Mouse (Mus musculus) activated CD4-positive, CD25-positive, alpha-beta regulatory T cell, adult 4 months (primary cell): ENCODE data around the gene H2-D1. TPM values are rescaled to one million over a fixed set of nuclear protein-coding genes. Genes with fewer than 3 reads are reported as not detected.
"Not testable (repeated sequence)": the region's sequence is repeated elsewhere in the genome, so short reads cannot be mapped to it uniquely, and the experiment has no call there.

Experiments
- ATAC-seq: one replicate; pipeline ENCODE4 v1.8.0; 2017
- polyA plus RNA-seq, 2 experiments: library from polyadenylated mRNA; unstranded; fragments of 100-300 nt; shearing (Covaris generic); gene quantifications; one replicate each; pipeline ENCODE4 v1.2.1; 2017

H2-D1 gene
- polyA plus RNA-seq, result 1,000 to 10,000 TPM; 3,460 to 4,099 TPM

- peak; percentile 83 for ATAC-seq
These were observed at the start of gene H2-D1 for GRCm38 (mm10) chr17:35262664-35263522. Gene H2-D1 (plus strand): TSS chr17:35262730.

DNA sequence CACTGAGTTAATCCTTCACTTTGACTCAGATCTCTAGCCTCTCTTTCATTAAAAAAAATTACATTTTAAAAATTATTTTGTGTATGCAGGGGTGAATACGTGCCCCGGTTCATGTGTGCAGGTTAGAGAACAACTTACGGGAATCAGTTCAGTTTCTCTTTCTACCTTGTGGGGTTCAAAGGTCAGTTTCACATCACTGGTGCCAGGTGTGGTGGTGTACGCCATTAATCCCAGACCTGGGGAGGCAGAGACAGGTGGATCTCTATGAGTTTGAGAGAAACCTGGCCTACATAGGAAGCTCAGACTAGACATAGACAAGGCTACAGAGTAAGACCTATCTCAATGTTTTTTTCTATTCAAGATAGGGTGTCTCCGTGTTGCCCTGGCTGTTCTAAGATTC is 49.5 kb upstream of the H2-D1 start:
- ATAC-seq, result no peak

GRCm38 (mm10) chr17:35218516-35219193 is 43.9 kb upstream of the H2-D1 start:
- ATAC-seq, result peak; percentile 60

GRCm38 (mm10) chr17:35219601-35220041 is 42.9 kb upstream of the H2-D1 start:
- ATAC-seq, result peak; percentile 76

GRCm38 (mm10) chr17:35220156-35220952 is 42.2 kb upstream of the H2-D1 start, which contains the start of gene Gm16181:
Gene Gm16181 (plus strand): TSS chr17:35220834.
- no peak for ATAC-seq

DNA sequence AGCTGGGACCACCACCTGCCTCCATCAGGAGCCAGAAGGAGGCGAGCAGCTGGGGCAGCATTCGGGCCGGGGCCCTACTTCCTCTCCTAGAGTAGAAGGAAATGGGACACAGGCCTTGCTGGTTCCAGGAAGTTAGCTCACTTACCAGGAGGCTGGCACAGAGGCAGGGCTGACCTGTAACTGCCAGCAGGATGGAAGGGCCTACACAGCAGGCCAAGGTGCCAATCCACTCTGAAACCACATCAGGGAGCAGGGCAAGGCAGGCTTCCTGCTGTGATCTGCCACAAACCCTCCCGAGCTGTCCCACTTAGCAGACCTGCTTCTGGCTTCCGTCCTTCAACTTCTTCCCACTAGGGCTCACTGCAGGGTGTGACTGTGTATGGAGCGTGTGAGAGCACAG is 40.2 kb upstream of the H2-D1 start:
- no peak for ATAC-seq

- ATAC-seq, result no peak
These were observed 37.9 kb upstream of the H2-D1 start for GRCm38 (mm10) chr17:35224641-35225040.

DNA sequence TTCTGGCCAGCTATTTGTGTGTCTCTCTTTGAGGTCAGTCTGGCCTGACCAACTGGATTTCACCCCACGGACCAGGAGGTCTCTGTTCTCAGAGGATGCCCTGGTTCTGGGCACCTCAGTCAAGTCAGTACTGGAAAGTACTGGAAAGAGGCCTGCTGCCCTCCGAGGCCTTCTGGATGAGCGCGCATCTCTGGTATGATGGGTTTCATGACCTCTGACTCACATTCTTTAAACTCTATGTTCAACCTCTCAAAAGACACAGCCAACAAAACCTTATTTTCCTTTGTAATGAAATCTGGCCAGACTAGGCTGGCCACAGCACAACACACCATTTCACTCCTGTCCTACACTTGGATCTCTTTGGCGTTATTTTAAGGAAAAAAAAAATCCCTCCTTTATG is 37.1 kb upstream of the H2-D1 start:
- no peak for ATAC-seq

- ATAC-seq, result peak; percentile 21
These were observed 35.9 kb upstream of the H2-D1 start for GRCm38 (mm10) chr17:35226561-35227046.

DNA sequence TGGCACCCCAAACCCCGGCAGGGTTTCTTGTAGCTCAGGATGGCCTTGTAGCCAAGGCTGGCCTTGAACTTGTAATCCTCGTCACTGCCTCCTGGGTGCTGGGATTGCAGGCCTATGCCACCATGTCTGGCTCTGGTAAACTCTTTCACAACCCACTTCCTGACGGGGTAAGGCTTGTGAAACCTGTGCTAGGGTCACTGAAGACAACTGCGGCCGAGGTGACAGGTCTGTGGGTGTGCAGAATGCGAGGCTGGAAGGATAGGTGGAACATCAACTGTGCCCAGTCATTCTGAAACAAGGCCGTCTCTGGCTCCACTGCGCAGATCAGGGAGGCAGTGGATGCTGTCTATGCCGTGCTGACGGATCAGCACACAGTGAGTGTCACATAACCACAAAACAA is 31.5 kb upstream of the H2-D1 start:
- peak; percentile 58 for ATAC-seq

GRCm38 (mm10) chr17:35232043-35232442 is 30.5 kb upstream of the H2-D1 start:
- ATAC-seq, result no peak

DNA sequence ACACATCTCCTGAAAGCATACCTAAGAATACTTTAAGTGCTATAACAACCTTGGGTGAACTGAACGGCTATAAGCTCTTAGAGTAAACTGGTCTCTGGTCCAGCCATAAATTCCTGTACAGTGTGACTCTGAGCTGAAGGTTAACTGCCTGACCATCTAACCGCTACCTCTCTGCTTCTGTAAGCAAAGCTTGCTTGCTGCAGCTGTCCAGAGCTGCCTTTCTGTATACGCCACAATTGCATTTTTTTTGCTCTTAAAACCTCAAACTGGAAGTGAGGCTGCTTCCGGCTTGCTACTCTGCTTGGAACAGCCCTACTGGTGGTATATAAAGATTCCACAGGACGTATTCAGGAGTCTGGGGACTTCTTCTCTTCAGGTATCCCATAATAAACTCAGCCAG is 29.9 kb upstream of the H2-D1 start:
- ATAC-seq, result peak; percentile 18

DNA sequence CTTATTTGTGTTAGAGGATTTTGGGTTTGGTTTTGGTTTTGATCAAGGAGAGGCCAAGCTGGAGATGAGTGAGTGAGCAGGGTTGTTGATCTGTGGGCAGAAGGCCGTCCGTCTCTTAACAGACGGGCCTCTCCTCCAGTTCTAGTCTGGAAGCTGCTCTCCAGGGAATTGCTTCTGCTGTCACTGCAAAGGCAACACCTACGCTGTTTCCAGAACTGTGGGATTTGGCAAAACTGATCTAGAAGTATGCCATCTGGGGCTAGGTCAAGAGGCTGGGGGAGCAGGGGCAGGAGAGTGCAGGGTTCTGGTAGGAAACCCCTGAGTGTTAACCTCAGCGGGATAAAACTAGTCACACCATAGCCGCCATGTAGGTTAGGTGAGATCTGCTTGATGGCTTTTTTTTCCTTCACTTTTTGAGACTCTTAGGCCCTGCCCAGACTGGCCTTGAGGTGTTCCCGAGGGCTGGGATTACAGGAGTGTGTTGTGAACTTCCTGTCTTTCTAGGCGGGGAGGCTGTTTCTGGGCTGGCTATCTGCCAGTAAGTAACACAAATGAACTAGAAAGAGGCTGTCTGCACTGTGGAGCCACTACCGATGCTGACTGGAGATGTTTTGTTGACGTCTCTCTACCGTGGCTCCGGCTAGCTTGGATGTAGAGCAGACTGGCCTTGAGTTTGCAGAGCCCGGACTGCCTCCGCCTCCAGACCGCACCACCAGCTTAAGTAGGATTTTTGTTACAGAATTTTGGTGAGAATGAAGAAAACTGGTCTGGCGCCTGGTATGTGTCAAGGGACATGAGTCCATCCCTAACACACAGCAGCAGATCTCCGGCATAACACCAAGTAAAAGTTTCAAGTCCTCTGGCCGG is 29.2 kb upstream of the H2-D1 start, which contains the start of gene Atp6v1g2:
Atp6v1g2 (plus strand) TSS at position 547 of the 867 bp plus-strand sequence.
- no peak for ATAC-seq

DNA sequence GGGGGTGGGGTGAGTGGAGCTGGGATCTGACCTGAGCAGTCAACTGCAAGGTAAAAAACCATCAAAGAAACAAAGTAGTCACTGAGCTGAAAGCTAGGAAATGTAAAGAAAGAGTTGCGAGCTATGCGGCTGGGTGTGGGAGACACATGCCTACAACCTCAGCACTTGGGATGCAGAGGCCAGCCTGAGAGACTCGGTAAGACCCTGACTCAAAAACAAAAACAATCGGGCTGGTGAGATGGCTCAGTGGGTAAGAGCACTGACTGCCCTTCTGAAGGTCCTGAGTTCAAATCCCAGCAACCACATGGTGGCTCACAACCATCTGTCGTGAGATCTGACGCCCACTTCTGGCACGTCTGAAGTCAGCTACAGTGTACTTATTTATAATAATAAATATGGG is 28.4 kb upstream of the H2-D1 start:
- not testable (repeated sequence) for ATAC-seq

GRCm38 (mm10) chr17:35234903-35235302 is 27.6 kb upstream of the H2-D1 start:
- no peak for ATAC-seq

DNA sequence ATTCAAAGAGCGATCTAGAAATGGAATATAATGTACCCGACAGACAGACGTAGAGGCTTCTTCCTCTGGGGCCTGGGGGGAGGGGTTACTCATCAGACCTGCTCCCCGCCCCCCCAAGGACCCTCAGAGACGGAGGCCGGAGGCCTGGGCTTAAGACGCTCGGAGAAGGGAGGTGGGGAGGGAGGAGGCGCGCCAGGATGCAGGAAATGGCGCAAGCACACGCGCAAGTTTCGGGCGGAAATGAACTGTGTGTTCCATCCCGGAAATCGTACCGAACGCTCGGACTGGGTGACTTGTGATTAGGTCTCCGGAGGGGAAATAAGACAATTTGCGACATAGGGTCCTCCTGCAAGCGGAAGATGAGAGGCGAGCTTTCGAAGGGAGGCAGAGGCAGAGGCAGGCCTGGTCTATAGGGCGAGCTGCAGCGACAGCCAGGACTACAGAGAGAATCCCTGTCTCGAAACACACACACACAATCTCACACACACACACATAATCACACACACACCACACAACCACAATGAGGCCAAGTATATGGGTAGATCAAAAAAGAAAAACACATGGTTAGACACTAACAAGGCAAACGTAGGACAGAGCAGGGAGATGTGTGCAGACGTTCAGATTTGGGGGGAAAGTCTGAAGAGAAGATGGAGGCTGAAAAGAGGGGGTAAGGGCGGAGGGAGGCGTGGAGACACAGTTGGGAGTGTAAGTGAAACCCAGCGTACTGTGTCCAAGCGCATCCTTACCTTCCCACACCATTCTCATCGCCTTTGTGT is 26.7 kb upstream of the H2-D1 start, which contains the start of gene Nfkbil1:
Nfkbil1 (minus strand) TSS at position 179 of the 776 bp plus-strand sequence.
- ATAC-seq, result peak; percentile 32

- ATAC-seq, result peak; percentile 60
These were observed 26.2 kb upstream of the H2-D1 start for GRCm38 (mm10) chr17:35236390-35236746.

DNA sequence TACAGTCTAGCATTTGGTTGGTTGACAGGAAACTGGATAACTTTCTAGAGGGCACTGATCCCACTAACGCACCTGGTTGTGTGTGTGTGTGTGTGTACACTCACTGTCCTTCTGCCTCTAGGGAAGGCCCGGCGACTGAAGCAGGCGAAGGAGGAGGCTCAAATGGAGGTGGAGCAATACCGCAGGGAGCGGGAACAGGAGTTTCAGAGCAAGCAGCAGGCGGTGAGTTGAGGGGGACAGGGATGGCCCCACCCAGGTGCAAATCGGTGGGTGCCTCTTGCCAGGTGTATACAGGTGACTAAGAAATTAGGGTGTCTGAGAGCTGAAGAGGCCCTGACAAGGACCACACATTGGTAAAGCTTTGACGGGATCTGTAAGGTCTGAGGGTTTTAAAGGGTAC is 25.5 kb upstream of the H2-D1 start:
- no peak for ATAC-seq

DNA sequence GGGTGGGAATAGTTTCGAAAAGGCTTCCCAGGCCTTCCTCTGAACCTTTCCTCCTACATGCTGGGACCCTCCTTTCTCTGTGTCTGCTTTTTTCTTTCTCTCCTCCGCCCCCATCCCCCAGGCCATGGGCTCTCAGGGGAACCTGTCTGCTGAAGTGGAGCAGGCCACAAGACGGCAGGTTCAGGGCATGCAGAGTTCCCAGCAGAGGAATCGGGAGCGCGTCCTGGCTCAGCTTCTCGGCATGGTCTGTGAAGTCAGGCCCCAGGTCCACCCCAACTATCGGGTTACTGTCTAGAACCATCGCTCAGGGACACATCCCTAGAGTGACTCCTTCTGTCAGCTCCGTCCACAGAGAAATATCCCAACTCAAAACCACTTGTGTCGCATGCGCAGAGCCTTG is 25.0 kb upstream of the H2-D1 start:
- no peak for ATAC-seq

GRCm38 (mm10) chr17:35239700-35240099 is 22.8 kb upstream of the H2-D1 start:
- ATAC-seq, result no peak
